Mouse (Mus musculus) lung, adult 2 months (tissue): ENCODE data around the gene Mettl5. TPM values are rescaled to one million over a fixed set of nuclear protein-coding genes. Genes with fewer than 3 reads are reported as not detected.

Experiments used
- DNase-seq: peaks from one replicate; pipeline ENCODE4 v3.0.0; 2022
- H3K4me1 ChIP-seq: fragments of 200-500 bp; 2 replicates; pipeline ENCODE4 v1.6.1; 2011; ENCODE audit warnings: low read length; ENCODE audit not compliant: control insufficient read depth, insufficient read depth
- H3K4me3 ChIP-seq: fragments of 200-500 bp; replicated peaks from 2 replicates; pipeline ENCODE3; 2011; ENCODE audit warnings: low read depth, mild to moderate bottlenecking, control low read depth, low read length; ENCODE audit errors: extremely low read depth
- CTCF ChIP-seq: fragments of 200-500 bp; IDR thresholded peaks from 2 replicates; pipeline ENCODE4 v1.5.1; 2011; ENCODE audit warnings: mild to moderate bottlenecking, low read length, control low read depth; ENCODE audit not compliant: insufficient read depth
- POLR2A ChIP-seq: fragments of 200-500 bp; IDR thresholded peaks from 2 replicates; pipeline ENCODE4 v1.6.1; 2011; ENCODE audit warnings: low read depth, mild to moderate bottlenecking, control low read depth, low read length, borderline replicate concordance; ENCODE audit errors: extremely low read depth
- whole genome bisulfite sequencing: fragments of 180-500 bp; shearing (Covaris S2); methylation state at CpG from one replicate; pipeline ENCODE4 v1.1.7; 2018; 5-methylcytosine and 5-hydroxymethylcytosine counted together
- polyA plus RNA-seq: library from polyadenylated mRNA; depleted of rRNA; stranded (reverse); fragments of >200 nt; gene quantifications from 2 replicates; pipeline ENCODE4 v1.2.3, GENCODE M21; 2012; rRNA removed

The Mettl5 gene
- polyA plus RNA-seq, 1 experiment = 4.0 TPM

GRCm38 (mm10) chr2:69829680-69830079, 55.7 kb downstream of the Mettl5 start:
- TF ChIP-seq POLR2A = no peak
- no peak for DNase-seq
- H3K4me1 ChIP-seq = 0 out of 2 replicates have a peak, but pooled peaks cover 3% of the 10 kb centered on the region
- WGBS = 80% methylated on average over 2 of the region's 2 CpGs
- H3K4me3 ChIP-seq = no peak overlapping the region

GRCm38 (mm10) chr2:69828031-69828430, 57.4 kb downstream of the Mettl5 start:
- WGBS = 39% methylated on average over 7 of the region's 7 CpGs
- TF ChIP-seq CTCF (no peak), POLR2A (no peak)
- H3K4me1 ChIP-seq = 0 out of 2 replicates have a peak, but pooled peaks cover 3% of the 10 kb centered on the region
- DNase-seq = no peak
- H3K4me3 ChIP-seq = no peak overlapping the region

GRCm38 (mm10) chr2:69826380-69826779, 59.0 kb downstream of the Mettl5 start:
- TF ChIP-seq CTCF (no peak), POLR2A (no peak)
- 59% methylated on average over 2 of the region's 2 CpGs for WGBS
- 0 out of 2 replicates have a peak, but pooled peaks cover 3% of the 10 kb centered on the region for H3K4me1 ChIP-seq
- no peak overlapping the region for H3K4me3 ChIP-seq
- DNase-seq = no peak

GRCm38 (mm10) chr2:69825898-69826297, 59.5 kb downstream of the Mettl5 start:
- 0 out of 2 replicates have a peak, but pooled peaks cover 3% of the 10 kb centered on the region for H3K4me1 ChIP-seq
- TF ChIP-seq CTCF (no peak), POLR2A (no peak)
- 70% methylated on average over 10 of the region's 10 CpGs for WGBS
- DNase-seq = no peak
- no peak overlapping the region for H3K4me3 ChIP-seq

GRCm38 (mm10) chr2:69823129-69823677, 62.2 kb downstream of the Mettl5 start:
- H3K4me1 ChIP-seq = 0 out of 2 replicates have a peak, but pooled peaks cover 2% of the 10 kb centered on the region
- 3% methylated on average over 45 of the region's 45 CpGs for WGBS
- DNase-seq = peak; percentile 17
- peak overlapping the region; percentile 75 for H3K4me3 ChIP-seq
- TF ChIP-seq POLR2A = no peak
- no peak for TF ChIP-seq CTCF

- under 1% methylated on average over 77 of the region's 80 CpGs for WGBS
- no peaks in the 10 kb centered on the region for H3K4me1 ChIP-seq
Observed at GRCm38 (mm10) chr2:69822361-69823128, 62.9 kb downstream of the Mettl5 start.

GRCm38 (mm10) chr2:69821711-69822110, 63.7 kb downstream of the Mettl5 start, which contains the start of gene Klhl23:
TSS of gene Klhl23 (plus strand) at chr2:69821944.
- H3K4me1 ChIP-seq = no peaks in the 10 kb centered on the region
- WGBS = 4% methylated on average over 8 of the region's 8 CpGs
- no peak for DNase-seq
- TF ChIP-seq POLR2A (no peak), CTCF (no peak)
- H3K4me3 ChIP-seq = peak within 1 kb of the TSS; percentile 75

More at GRCm38 (mm10) chr2:69822361-69823128, 62.9 kb downstream of the Mettl5 start:
- peak overlapping the region; percentile 75 for H3K4me3 ChIP-seq
- TF ChIP-seq POLR2A (no peak), CTCF (no peak)
- DNase-seq = peak; percentile 34

Other genes with a start within 250 kb of the Mettl5 start
- gene Bbs5, start 238.4 kb downstream of the Mettl5 start, polyA plus RNA-seq = 1.4 and 2.2 TPM in 2 replicates
- 0.35 and 5.1 TPM in 2 replicates for gene Klhl41, start 215.5 kb downstream of the Mettl5 start, polyA plus RNA-seq
- gene Fastkd1, start 172.1 kb downstream of the Mettl5 start, polyA plus RNA-seq = 3.4 and 4.3 TPM in 2 replicates
- gene Ppig, start 163.1 kb downstream of the Mettl5 start, polyA plus RNA-seq = 1.2 and 2.2 TPM in 2 replicates
- 0.37 and 0.54 TPM in 2 replicates for gene Ccdc173, start 96.0 kb downstream of the Mettl5 start, polyA plus RNA-seq
- gene Phospho2, start 96.0 kb downstream of the Mettl5 start, polyA plus RNA-seq = 42.1 and 57.2 TPM in 2 replicates
- gene Klhl23, start 63.7 kb downstream of the Mettl5 start, polyA plus RNA-seq = 3.0 and 5.8 TPM in 2 replicates
- gene Ssb, start 24.1 kb downstream of the Mettl5 start, polyA plus RNA-seq = 1.7 and 4.2 TPM in 2 replicates
- gene Ubr3, start 11.6 kb upstream of the Mettl5 start, polyA plus RNA-seq = 10.2 and 14.3 TPM in 2 replicates
- 0.19 and 0.23 TPM in 2 replicates for gene Myo3b, start 153.5 kb upstream of the Mettl5 start, polyA plus RNA-seq